Mouse (Mus musculus) E14TG2a.4 (cell line): ENCODE measurements at regions not wholly inside any gene's neighbourhood (a gene's known extent, or its start where the extent isn't known, plus 50 kb on each side); places are given as distances from the start of the nearest gene placed in this dataset.

ENCODE experiments used
- H3K27me3 ChIP-seq: 2 replicates; pipeline ENCODE4 v1.6.1; 2014; ENCODE audit warnings: low read length, control low read depth; ENCODE audit not compliant: insufficient read depth
- H3K36me3 ChIP-seq: 2 replicates; pipeline ENCODE4 v1.6.1; 2014; ENCODE audit warnings: low read length, control low read depth; ENCODE audit not compliant: insufficient read depth
- H3K4me1 ChIP-seq: replicated peaks from 2 replicates; pipeline ENCODE4 v1.6.1; 2014; ENCODE audit warnings: low read depth, low read length, control low read depth
- H3K4me3 ChIP-seq: replicated peaks from 2 replicates; pipeline ENCODE4 v1.5.1; 2014; ENCODE audit warnings: mild to moderate bottlenecking, low read length
- H3K9me3 ChIP-seq: 2 replicates; pipeline ENCODE4 v1.6.1; 2014; ENCODE audit warnings: low read length, control low read depth
- CTCF ChIP-seq: conservative IDR thresholded peaks from 2 replicates; pipeline ENCODE4 v1.5.1; 2014; ENCODE audit warnings: low read length
- NANOG ChIP-seq: IDR thresholded peaks from 2 replicates; pipeline ENCODE4 v1.6.1; 2014; ENCODE audit warnings: borderline replicate concordance, low read length, mixed read lengths
- POU5F1 ChIP-seq: IDR thresholded peaks from 2 replicates; pipeline ENCODE4 v1.6.1; 2014; ENCODE audit warnings: low read length, borderline replicate concordance

- no peaks in the 10 kb centered on the region for H3K36me3 ChIP-seq
- peaks cover 23% of the 10 kb centered on the region; the same call in 1 of the 2 replicates for H3K27me3 ChIP-seq
- 0 out of 2 replicates have a peak overlapping the region, but pooled peaks have one; percentile 37 for H3K4me3 ChIP-seq
- H3K4me1 ChIP-seq, result peaks cover 48% of the 10 kb centered on the region
- no peak for TF ChIP-seq NANOG
- TF ChIP-seq POU5F1, result no peak
- no peak for TF ChIP-seq CTCF
- H3K9me3 ChIP-seq, result peaks cover under 1% of the 10 kb centered on the region; the same call in 1 of the 2 replicates
These were observed 63.2 kb upstream of the Cxcl14 start for GRCm38 (mm10) chr13:56359554-56359953.

- no peaks in the 10 kb centered on the region for H3K36me3 ChIP-seq
- H3K27me3 ChIP-seq, result peaks cover 14% of the 10 kb centered on the region; the same call in 1 of the 2 replicates
- H3K4me1 ChIP-seq, result peaks cover 48% of the 10 kb centered on the region
- TF ChIP-seq NANOG (no peak), POU5F1 (no peak), CTCF (no peak)
- H3K9me3 ChIP-seq, result no peaks in the 10 kb centered on the region
- H3K4me3 ChIP-seq, result no peak overlapping the region
These were observed 64.5 kb upstream of the Cxcl14 start for GRCm38 (mm10) chr13:56360803-56361202.

GRCm38 (mm10) chr13:56362238-56362637, 64.2 kb upstream of the Gm3045 start:
- Histone ChIP-seq H3K9me3 (no peaks in the 10 kb centered on the region), H3K27me3 (peaks cover 15% of the 10 kb centered on the region), H3K36me3 (no peaks in the 10 kb centered on the region), H3K4me3 (no peak overlapping the region), H3K4me1 (peaks cover 41% of the 10 kb centered on the region)
- TF ChIP-seq CTCF, result no peak
- TF ChIP-seq NANOG, result no peak
- no peak for TF ChIP-seq POU5F1

- no peak for TF ChIP-seq NANOG
- peaks cover 41% of the 10 kb centered on the region for H3K4me1 ChIP-seq
- no peak overlapping the region for H3K4me3 ChIP-seq
These were observed 63.7 kb upstream of the Gm3045 start for GRCm38 (mm10) chr13:56362646-56363045.

GRCm38 (mm10) chr13:56369600-56369999, 56.8 kb upstream of the Gm3045 start:
- H3K27me3 ChIP-seq, result peaks cover 28% of the 10 kb centered on the region
- H3K9me3 ChIP-seq, result no peaks in the 10 kb centered on the region
- TF ChIP-seq POU5F1 (no peak), NANOG (no peak), CTCF (no peak)
- H3K4me3 ChIP-seq, result no peak overlapping the region
- no peaks in the 10 kb centered on the region for H3K36me3 ChIP-seq
- H3K4me1 ChIP-seq, result peaks cover 25% of the 10 kb centered on the region

More at GRCm38 (mm10) chr13:56362646-56363045, 63.7 kb upstream of the Gm3045 start:
- Histone ChIP-seq H3K27me3 (peaks cover 18% of the 10 kb centered on the region), H3K36me3 (no peaks in the 10 kb centered on the region), H3K9me3 (no peaks in the 10 kb centered on the region)

GRCm38 (mm10) chr13:56371374-56371773, 55.0 kb upstream of the Gm3045 start:
- TF ChIP-seq NANOG (0 out of 2 replicates have a peak, but pooled peaks have one; percentile 8), CTCF (no peak)
- no peak overlapping the region for H3K4me3 ChIP-seq
- no peaks in the 10 kb centered on the region for H3K9me3 ChIP-seq
- H3K4me1 ChIP-seq, result peaks cover 25% of the 10 kb centered on the region
- no peaks in the 10 kb centered on the region for H3K36me3 ChIP-seq
- peaks cover 26% of the 10 kb centered on the region for H3K27me3 ChIP-seq

- Histone ChIP-seq H3K4me1 (peaks cover 25% of the 10 kb centered on the region), H3K36me3 (no peaks in the 10 kb centered on the region), H3K4me3 (no peak overlapping the region), H3K27me3 (peaks cover 21% of the 10 kb centered on the region), H3K9me3 (0 out of 2 replicates have a peak, but pooled peaks cover 4% of the 10 kb centered on the region)
- TF ChIP-seq NANOG (no peak), CTCF (no peak), POU5F1 (no peak)
These were observed 54.2 kb upstream of the Gm3045 start for GRCm38 (mm10) chr13:56372003-56372725.

- Histone ChIP-seq H3K27me3 (peaks cover 16% of the 10 kb centered on the region), H3K36me3 (no peaks in the 10 kb centered on the region), H3K9me3 (0 out of 2 replicates have a peak, but pooled peaks cover 4% of the 10 kb centered on the region), H3K4me3 (no peak overlapping the region), H3K4me1 (peaks cover 25% of the 10 kb centered on the region)
- TF ChIP-seq NANOG (no peak), POU5F1 (no peak), CTCF (peak; percentile 58)
These were observed 53.7 kb upstream of the Gm3045 start for GRCm38 (mm10) chr13:56372727-56373126.
